17 mouse cellular contexts compared by ENCODE assay signal in genomic region chrX:13386354-13386753, GRCm38 (mm10).
DNase-seq lines count a peak whose midpoint lies in the region; ATAC-seq and TF ChIP-seq lines count a peak whose summit lies in the region.
"Had no signal": no experiment of that assay in that cellular context is flagged by ENCODE, and none has a peak within 500 bp of the region (broad histone marks: within the 10 kb centered on the region; RNA-seq: fewer than 3 reads in every experiment).

No protein-coding gene starts in this region.

- TF ChIP-seq CTCF in gastrocnemius, adult 2 months (IDR thresholded peaks at IDR 0.05), result no peak

- no peak overlapping the region for H3K27ac ChIP-seq in gastrocnemius, adult 2 months
- H3K27ac ChIP-seq in intestine, embryonic 16.5 days (ENCODE audit: low read length), result no peak overlapping the region
- H3K27ac ChIP-seq: heart, embryonic 15.5 days; hindbrain, embryonic 13.5 days; limb, embryonic 13.5 days had no signal

- H3K36me3 ChIP-seq in intestine, embryonic 16.5 days (ENCODE audit: control insufficient read depth, insufficient read depth, low read length), result no peaks in the 10 kb centered on the region
- H3K36me3 ChIP-seq: heart, embryonic 15.5 days; hindbrain, embryonic 13.5 days; limb, embryonic 13.5 days had no signal

- no peak overlapping the region for H3K9ac ChIP-seq in intestine, embryonic 16.5 days (ENCODE audit: low read depth, low read length)
- H3K9ac ChIP-seq: heart, embryonic 15.5 days; hindbrain, embryonic 13.5 days; limb, embryonic 13.5 days; liver, postnatal 0 days had no signal

- peak; percentile 12 for DNase-seq in gastrocnemius, adult 2 months
- DNase-seq in gastrocnemius, postnatal 36 days, result no peak
- DNase-seq in 3T3-L1 (ENCODE audit: low read depth, low spot score), result peak; percentile 81
- DNase-seq in adipocyte (ENCODE audit: low spot score), result peak; percentile 40
- no peak for DNase-seq in testis, postnatal 10 days (ENCODE audit: low spot score)
- DNase-seq in ovary, postnatal 36 days (ENCODE audit: low spot score), result no peak
- DNase-seq in heart, adult 18-20 months, result no peak
- DNase-seq: cerebellum, adult 8-10 months; kidney, adult 9 months; liver, postnatal 0 days; thymus, adult 18-20 months had no signal

- H3K4me3 ChIP-seq in gastrocnemius, adult 2 months, result no peak overlapping the region
- H3K4me3 ChIP-seq in intestine, embryonic 16.5 days (ENCODE audit: low read length), result no peak overlapping the region
- H3K4me3 ChIP-seq: erythroblast, embryonic 14.5 days; heart, embryonic 15.5 days; hindbrain, embryonic 13.5 days; limb, embryonic 13.5 days had no signal

- 78% methylated on average over 9 of the region's 9 CpGs for WGBS in intestine, embryonic 16.5 days

- H3K4me1 ChIP-seq in intestine, embryonic 16.5 days (ENCODE audit: control insufficient read depth, insufficient read depth, low read length), result no peaks in the 10 kb centered on the region
- H3K4me1 ChIP-seq: heart, embryonic 15.5 days; hindbrain, embryonic 13.5 days; limb, embryonic 13.5 days had no signal

- ATAC-seq in intestine, embryonic 16.5 days, result peak; percentile 56
- ATAC-seq: liver, postnatal 0 days had no signal

- H3K9me3 ChIP-seq in intestine, embryonic 16.5 days (ENCODE audit: control insufficient read depth, low read length), result no peaks in the 10 kb centered on the region
- H3K9me3 ChIP-seq: hindbrain, embryonic 13.5 days had no signal

- no peaks in the 10 kb centered on the region for H3K27me3 ChIP-seq in intestine, embryonic 16.5 days (replicated peaks; ENCODE audit: control insufficient read depth, insufficient read depth, low read length)
- H3K27me3 ChIP-seq: limb, embryonic 13.5 days had no signal

- intact Hi-C loops in gastrocnemius, adult 2 months (cut with DNase I), result no loop called here
- intact Hi-C loops in gastrocnemius, postnatal 36 days (cut with DNase I), result no loop called here

- H3K4me2 ChIP-seq in intestine, embryonic 16.5 days (ENCODE audit: low read depth, low read length), result no peak overlapping the region
- H3K4me2 ChIP-seq: heart, embryonic 15.5 days; hindbrain, embryonic 13.5 days; limb, embryonic 13.5 days; midbrain, embryonic 11.5 days had no signal

Comparison
In these comparisons a context has a peak if more than half of its experiments do, and no peak if none do; other contexts are left out.
1. DNase-seq: peak in gastrocnemius, adult 2 months (single experiment), 3T3-L1 (single experiment) and adipocyte (single experiment); none in gastrocnemius, postnatal 36 days (0 of 2), testis, postnatal 10 days (single experiment), ovary, postnatal 36 days (single experiment) and heart, adult 18-20 months (0 of 2).